28 mouse cellular contexts compared by ENCODE assay signal in genomic region chr13:101588905-101589304, GRCm38 (mm10).
DNase-seq lines count a peak whose midpoint lies in the region; ATAC-seq and TF ChIP-seq lines count a peak whose summit lies in the region.
"Had no signal": no experiment of that assay in that cellular context is flagged by ENCODE, and none has a peak within 500 bp of the region (broad histone marks: within the 10 kb centered on the region; RNA-seq: fewer than 3 reads in every experiment).

No protein-coding gene starts in this region.

- no peak overlapping the region for H3K4me3 ChIP-seq in hindbrain, postnatal 0 days (ENCODE audit: low read length)
- no peak overlapping the region for H3K4me3 ChIP-seq in hindbrain, embryonic 10.5 days
- H3K4me3 ChIP-seq: forebrain, embryonic 10.5 days; forebrain, embryonic 13.5 days; heart, embryonic 12.5 days; heart, embryonic 15.5 days; hindbrain, embryonic 12.5 days; hindbrain, embryonic 15.5 days had no signal

- WGBS in hindbrain, postnatal 0 days: 86% methylated on average over 8 of the region's 8 CpGs
- 85% methylated on average over 8 of the region's 8 CpGs for WGBS in hindbrain, embryonic 10.5 days

- no peak for TF ChIP-seq CTCF in hindbrain, postnatal 0 days (IDR thresholded peaks at IDR 0.05; ENCODE audit: low read depth)

- H3K4me1 ChIP-seq in hindbrain, postnatal 0 days (ENCODE audit: insufficient read depth, low read length): no peaks in the 10 kb centered on the region
- peaks cover 12% of the 10 kb centered on the region for H3K4me1 ChIP-seq in hindbrain, embryonic 10.5 days (replicated peaks)
- H3K4me1 ChIP-seq: forebrain, embryonic 13.5 days; heart, embryonic 12.5 days; heart, embryonic 15.5 days; hindbrain, embryonic 12.5 days; hindbrain, embryonic 15.5 days had no signal

- no peak overlapping the region for H3K9ac ChIP-seq in hindbrain, postnatal 0 days (replicated peaks; ENCODE audit: low read length)
- H3K9ac ChIP-seq: forebrain, embryonic 13.5 days; heart, embryonic 12.5 days; heart, embryonic 15.5 days; hindbrain, embryonic 12.5 days; hindbrain, embryonic 15.5 days had no signal

- H3K27me3 ChIP-seq in hindbrain, postnatal 0 days (ENCODE audit: insufficient read depth, low read length): no peaks in the 10 kb centered on the region
- 0 out of 2 replicates have a peak, but pooled peaks cover 4% of the 10 kb centered on the region for H3K27me3 ChIP-seq in hindbrain, embryonic 10.5 days (ENCODE audit: insufficient read depth, poor library complexity, severe bottlenecking)
- H3K27me3 ChIP-seq: CH12.LX; forebrain, embryonic 13.5 days; heart, embryonic 12.5 days; heart, embryonic 15.5 days; hindbrain, embryonic 12.5 days; hindbrain, embryonic 15.5 days; Patski had no signal

- DNase-seq in CD4-positive, CD25-positive, alpha-beta regulatory T cell, adult 2 months (ENCODE audit: low read depth, low spot score): peak; percentile 31
- peak; percentile 8 to 15 for DNase-seq in CD8-positive naive resting alpha-beta T cell, adult 2 months (ENCODE audit: low read depth in 2 of 2, low spot score in 2 of 2)
- DNase-seq in induced T-regulatory cell, adult 2 months (ENCODE audit: low read depth): peak; percentile 28
- no peak for DNase-seq in hindbrain, postnatal 0 days (ENCODE audit: low spot score)
- no peak for DNase-seq in hindbrain, embryonic 10.5 days (ENCODE audit: low spot score)
- no peak for DNase-seq in B cell, adult 2 months
- DNase-seq: adrenal gland, postnatal 10 days; adrenal gland, postnatal 36 days; cerebellum, adult 18-20 months; cerebellum, adult 9-10 months; cerebellum, postnatal 14 days; gastrocnemius, postnatal 14 days; heart, adult 18-20 months; heart, postnatal 10 days; heart, postnatal 4 days; kidney, adult 18-20 months had no signal

- no peaks in the 10 kb centered on the region for H3K9me3 ChIP-seq in hindbrain, postnatal 0 days (ENCODE audit: low read length)
- H3K9me3 ChIP-seq in hindbrain, embryonic 10.5 days: no peaks in the 10 kb centered on the region
- H3K9me3 ChIP-seq: forebrain, embryonic 10.5 days; forebrain, embryonic 13.5 days; G1E; heart, embryonic 12.5 days; heart, embryonic 15.5 days; hindbrain, embryonic 12.5 days; hindbrain, embryonic 15.5 days had no signal

- no peak for ATAC-seq in hindbrain, postnatal 0 days
- ATAC-seq: forebrain, embryonic 13.5 days; forebrain, embryonic 16.5 days; inflammation-experienced regulatory T-cells, adult 6 months; intestine, embryonic 16.5 days; Patski had no signal

- no peak overlapping the region for H3K4me2 ChIP-seq in hindbrain, postnatal 0 days (ENCODE audit: low read depth, low read length)
- H3K4me2 ChIP-seq: forebrain, embryonic 13.5 days; heart, embryonic 12.5 days; heart, embryonic 15.5 days; hindbrain, embryonic 12.5 days; hindbrain, embryonic 15.5 days had no signal

- no peaks in the 10 kb centered on the region for H3K36me3 ChIP-seq in hindbrain, postnatal 0 days (ENCODE audit: insufficient read depth, low read length)
- H3K36me3 ChIP-seq in hindbrain, embryonic 10.5 days: no peaks in the 10 kb centered on the region
- H3K36me3 ChIP-seq: forebrain, embryonic 10.5 days; G1E; heart, embryonic 12.5 days; heart, embryonic 15.5 days; hindbrain, embryonic 12.5 days; hindbrain, embryonic 15.5 days had no signal

- H3K27ac ChIP-seq in hindbrain, postnatal 0 days: no peak overlapping the region
- no peak overlapping the region for H3K27ac ChIP-seq in hindbrain, embryonic 10.5 days
- H3K27ac ChIP-seq: forebrain, embryonic 10.5 days; forebrain, embryonic 13.5 days; heart, embryonic 15.5 days; hindbrain, embryonic 12.5 days; hindbrain, embryonic 15.5 days had no signal

Comparison
In these comparisons a context has a peak if more than half of its experiments do, and no peak if none do; other contexts are left out.
1. DNase-seq: peak in CD4-positive, CD25-positive, alpha-beta regulatory T cell, adult 2 months (single experiment), CD8-positive naive resting alpha-beta T cell, adult 2 months (2 of 2) and induced T-regulatory cell, adult 2 months (single experiment); none in hindbrain, postnatal 0 days (single experiment), hindbrain, embryonic 10.5 days (single experiment) and B cell, adult 2 months (0 of 2).